Mouse (Mus musculus) cortical plate, adult 2 months (tissue): Measurements from ENCODE around the gene Tnni1. TPM values are rescaled to one million over a fixed set of nuclear protein-coding genes. Genes with fewer than 3 reads are reported as not detected.

Experiments used
- H3K27ac ChIP-seq: fragments of 200-500 bp; 2 replicates; pipeline ENCODE4 v1.5.1; 2012; ENCODE audit warnings: low read length, control low read depth, inconsistent platforms; ENCODE audit not compliant: insufficient read depth
- H3K4me1 ChIP-seq: fragments of 200-500 bp; 2 replicates; pipeline ENCODE4 v1.6.1; 2011; ENCODE audit warnings: low read length; ENCODE audit not compliant: control insufficient read depth, insufficient read depth
- H3K4me3 ChIP-seq: fragments of 200-500 bp; 2 replicates; pipeline ENCODE4 v1.5.1; 2011; ENCODE audit warnings: mild to moderate bottlenecking, low read length, control low read depth; ENCODE audit not compliant: insufficient read depth
- CTCF ChIP-seq: fragments of 200-500 bp; IDR thresholded peaks from 2 replicates; pipeline ENCODE4 v1.5.1; 2011; ENCODE audit warnings: mild to moderate bottlenecking, control low read depth, low read length; ENCODE audit not compliant: insufficient read depth; ENCODE audit errors: extremely low read depth
- POLR2A ChIP-seq: fragments of 200-500 bp; IDR thresholded peaks from 2 replicates; pipeline ENCODE4 v1.6.1; 2011; ENCODE audit warnings: mild to moderate bottlenecking, low read length, control low read depth; ENCODE audit not compliant: insufficient read depth; ENCODE audit errors: extremely low read depth
- polyA plus RNA-seq: library from polyadenylated mRNA; depleted of rRNA; stranded (reverse); fragments of >200 nt; gene quantifications from 2 replicates; pipeline ENCODE4 v1.2.3, GENCODE M21; 2012

The Tnni1 gene
- polyA plus RNA-seq, 1 experiment: 18.8 TPM

DNA sequence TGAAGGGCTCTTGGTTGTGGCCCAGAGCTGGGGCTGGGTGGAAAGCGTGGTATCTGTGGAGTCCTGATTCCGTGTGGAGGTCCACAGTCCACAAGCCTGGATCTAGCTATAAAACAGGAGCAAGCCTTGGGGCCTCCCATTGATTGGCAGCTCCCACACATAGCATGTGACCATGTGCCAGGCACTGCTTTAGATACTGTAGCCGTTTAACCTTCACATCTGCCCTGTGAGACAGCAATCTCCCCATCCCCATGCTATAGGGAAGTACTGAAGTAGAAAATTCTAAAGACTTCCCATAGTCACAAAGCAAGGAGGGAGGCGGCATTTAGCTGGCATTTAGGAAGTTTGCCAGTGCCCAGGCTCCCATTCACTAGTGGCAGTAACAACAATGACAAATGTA, 33.8 kb downstream of the Tnni1 start:
- Histone ChIP-seq H3K4me3 (no peak overlapping the region), H3K4me1 (no peaks in the 10 kb centered on the region), H3K27ac (no peak overlapping the region)
- TF ChIP-seq CTCF (no peak), POLR2A (no peak)

DNA sequence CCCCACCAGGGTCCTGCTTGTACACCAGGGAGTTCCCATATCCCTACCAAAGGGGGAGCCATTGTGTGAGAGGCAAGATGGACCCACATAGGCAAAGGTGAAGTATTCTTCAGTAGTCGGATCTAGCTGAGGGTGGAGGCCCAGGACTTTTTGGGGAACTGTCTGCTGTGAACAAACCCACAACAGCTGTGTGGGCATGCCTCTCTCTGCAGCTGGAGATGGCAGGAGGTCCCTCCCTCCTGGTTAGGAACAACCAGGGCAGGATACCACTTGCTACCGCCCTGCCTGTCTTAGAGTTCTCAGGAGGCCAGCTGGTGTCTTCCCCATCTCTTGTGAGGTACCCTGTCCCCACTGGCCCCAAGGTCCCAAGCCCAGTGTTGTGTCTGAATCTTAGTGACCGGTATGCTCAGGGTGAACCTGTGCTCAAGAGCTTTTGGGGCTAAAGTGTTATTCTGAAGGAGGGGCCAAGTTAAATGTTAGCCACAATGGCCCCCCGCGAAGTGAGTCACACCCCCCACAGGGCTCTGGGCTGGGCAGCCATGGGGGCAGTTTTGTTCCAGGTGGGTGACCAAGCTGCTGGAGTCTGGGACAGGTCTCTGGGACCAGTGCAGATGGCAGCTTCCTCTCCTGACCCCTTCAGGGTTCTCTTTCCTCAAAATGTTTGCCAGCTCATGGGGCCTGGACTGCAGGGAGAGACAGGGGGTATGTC, 34.6 kb downstream of the Tnni1 start:
- H3K27ac ChIP-seq: no peak overlapping the region
- TF ChIP-seq POLR2A (no peak), CTCF (no peak)

DNA sequence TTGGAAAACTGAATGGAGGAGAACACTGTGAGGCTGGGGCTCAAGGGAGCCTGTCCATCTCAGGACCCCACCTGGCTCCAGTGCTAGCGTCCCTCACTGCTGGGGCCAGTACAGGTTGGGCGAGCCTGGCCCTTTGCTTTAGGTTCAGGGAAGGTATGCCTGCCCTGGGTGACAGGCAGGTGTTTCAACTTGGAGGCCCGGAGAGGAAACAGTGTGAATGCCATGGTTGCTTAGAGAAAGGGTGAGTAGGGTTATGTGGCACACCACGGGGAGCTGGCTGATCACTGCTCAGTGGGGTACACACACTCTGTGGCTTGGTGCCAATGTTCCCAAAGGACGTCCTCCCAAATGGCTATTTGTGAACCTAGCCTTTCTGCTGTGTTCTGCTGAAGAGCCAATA, 35.3 kb downstream of the Tnni1 start:
- Histone ChIP-seq H3K4me3 (no peak overlapping the region), H3K27ac (no peak overlapping the region), H3K4me1 (no peaks in the 10 kb centered on the region)
- TF ChIP-seq POLR2A (no peak), CTCF (no peak)

More for the DNA sequence above, 34.6 kb downstream of the Tnni1 start:
- no peaks in the 10 kb centered on the region for H3K4me1 ChIP-seq
- no peak overlapping the region for H3K4me3 ChIP-seq

DNA sequence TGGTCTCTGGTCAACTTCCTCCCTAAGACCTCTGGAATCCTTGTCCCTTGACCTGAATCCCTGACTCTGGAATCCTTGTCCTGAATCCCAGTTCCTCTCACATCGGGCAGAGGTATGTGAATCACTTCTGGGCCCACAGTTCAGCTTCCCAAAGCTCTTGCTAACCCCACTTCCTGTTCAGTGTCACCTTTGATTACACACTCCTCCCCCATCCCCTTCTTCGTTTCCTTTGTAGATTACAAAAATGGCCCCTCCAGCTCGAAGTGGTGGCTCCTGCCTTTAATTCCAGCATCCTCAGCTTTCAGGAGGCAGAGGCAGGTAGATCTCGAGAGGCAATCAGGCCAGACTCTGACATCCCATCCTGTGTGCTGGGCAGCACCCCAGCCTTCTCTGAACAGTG, 38.4 kb downstream of the Tnni1 start:
- Histone ChIP-seq H3K4me1 (no peaks in the 10 kb centered on the region), H3K27ac (no peak overlapping the region), H3K4me3 (no peak overlapping the region)
- TF ChIP-seq CTCF: no peak
- no peak for TF ChIP-seq POLR2A

DNA sequence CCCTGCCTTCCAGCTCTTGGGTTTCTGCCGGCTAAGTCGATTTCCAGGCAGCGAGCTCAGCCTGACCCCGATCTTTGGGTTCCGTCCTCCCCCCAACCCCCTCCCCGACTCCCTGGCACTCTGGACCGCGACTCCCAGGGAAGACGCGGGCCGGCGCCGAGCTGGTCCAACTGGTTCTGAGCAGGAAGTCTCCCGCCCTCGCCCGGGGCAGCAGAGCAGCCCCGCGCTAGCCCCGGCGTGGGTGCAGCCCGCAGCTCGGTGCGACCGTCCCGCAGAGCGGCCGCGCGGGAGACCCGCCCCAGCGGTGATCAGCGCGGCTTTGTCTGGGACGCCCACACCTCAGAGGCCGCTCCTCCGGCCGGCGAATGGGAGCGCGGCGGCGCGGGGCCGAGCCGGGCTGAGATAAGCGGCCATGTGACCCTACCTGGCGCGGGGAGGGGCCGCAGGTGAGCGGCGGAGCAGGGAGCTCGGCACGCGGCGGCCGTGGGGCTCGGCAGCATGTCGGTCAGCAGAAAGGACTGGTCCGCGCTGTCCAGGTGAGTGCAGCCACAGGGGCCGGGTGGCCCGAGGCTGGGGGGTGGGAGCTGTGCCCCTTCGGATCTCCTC, 39.4 kb downstream of the Tnni1 start, which contains the start of gene Lad1:
TSS of gene Lad1 (plus strand) at position 118 of the 606 bp plus-strand sequence.
- Histone ChIP-seq H3K4me1 (no peaks in the 10 kb centered on the region), H3K4me3 (peak within 1 kb of the TSS; percentile 0; the same call in 1 of the 2 replicates), H3K27ac (no peak within 1 kb of the TSS)
- TF ChIP-seq CTCF: no peak
- no peak for TF ChIP-seq POLR2A

DNA sequence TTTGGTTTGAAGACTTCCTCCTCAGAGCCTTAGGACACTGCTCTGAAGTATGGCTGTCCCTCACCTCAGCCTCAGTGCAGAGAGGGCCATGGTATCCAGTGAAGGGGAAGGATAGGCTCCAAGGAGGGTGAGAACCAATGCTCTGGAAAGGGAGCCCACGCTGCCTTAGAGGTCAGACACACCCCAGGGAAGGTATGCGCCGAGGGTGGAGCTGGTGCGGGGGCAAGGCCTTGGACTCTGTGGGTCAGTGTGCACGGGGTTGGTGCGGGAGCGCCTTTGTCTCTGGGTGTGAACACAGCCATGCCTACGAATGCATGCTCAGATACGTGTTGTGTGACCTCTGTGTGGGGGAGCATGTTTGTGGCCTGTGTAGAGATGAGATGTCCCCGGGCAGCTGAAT, 40.8 kb downstream of the Tnni1 start:
- TF ChIP-seq POLR2A (no peak), CTCF (no peak)
- H3K27ac ChIP-seq: no peak overlapping the region
- H3K4me1 ChIP-seq: no peaks in the 10 kb centered on the region
- no peak overlapping the region for H3K4me3 ChIP-seq

DNA sequence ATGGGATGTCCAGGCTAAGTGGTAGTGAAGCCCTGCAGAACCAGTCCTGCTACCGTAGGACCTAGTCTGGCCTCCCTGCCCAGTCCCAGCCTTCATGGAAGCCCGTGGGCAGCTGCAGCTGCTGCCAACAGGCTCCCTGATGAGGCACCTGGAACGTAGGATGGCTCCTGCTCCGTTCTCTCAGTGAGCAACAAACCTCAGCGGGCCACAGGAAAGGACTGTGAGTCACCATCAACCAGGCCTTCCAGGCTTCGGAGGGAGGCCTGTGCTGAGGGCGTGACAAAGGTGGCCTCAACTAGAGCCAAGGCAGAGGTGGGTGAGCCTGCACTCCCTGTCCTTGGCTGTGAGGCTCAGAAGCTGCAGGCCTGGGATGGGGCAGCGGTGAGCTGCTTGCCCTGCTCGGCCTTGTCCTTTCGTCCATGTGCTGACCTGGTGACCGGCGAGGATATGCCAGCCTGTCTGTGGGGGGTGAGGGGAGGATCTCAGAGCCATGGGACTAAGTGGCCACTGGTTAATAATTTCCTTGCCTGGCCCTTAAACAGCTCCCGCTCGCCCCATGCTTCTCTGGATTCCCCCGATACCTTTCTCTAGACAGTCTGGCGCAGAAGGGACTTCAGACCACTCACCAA, 41.6 kb downstream of the Tnni1 start:
- Histone ChIP-seq H3K4me1 (no peaks in the 10 kb centered on the region), H3K27ac (no peak overlapping the region), H3K4me3 (no peak overlapping the region)
- no peak for TF ChIP-seq POLR2A
- TF ChIP-seq CTCF: no peak

DNA sequence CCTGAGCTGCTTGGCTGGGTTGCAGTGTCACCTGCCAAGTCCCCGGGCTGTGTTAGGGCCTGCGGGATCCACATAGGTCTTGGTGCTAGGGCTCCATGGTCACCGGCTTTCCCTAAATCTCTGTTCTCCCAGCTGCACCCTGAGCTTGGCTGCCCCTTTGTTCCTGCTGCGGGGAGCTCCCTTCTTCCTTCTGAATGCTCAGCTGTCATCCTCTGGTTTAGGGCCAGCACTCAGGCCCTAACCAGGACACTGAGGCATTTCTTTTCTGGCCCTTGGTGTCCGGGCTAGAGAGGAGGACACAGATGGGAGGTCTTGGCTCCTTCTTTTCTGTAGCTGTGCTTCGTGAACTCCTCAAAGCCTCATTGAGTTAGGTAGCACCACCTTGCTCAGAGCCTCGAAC, 42.5 kb downstream of the Tnni1 start:
- Histone ChIP-seq H3K27ac (no peak overlapping the region), H3K4me1 (no peaks in the 10 kb centered on the region), H3K4me3 (no peak overlapping the region)
- TF ChIP-seq POLR2A (no peak), CTCF (no peak)

DNA sequence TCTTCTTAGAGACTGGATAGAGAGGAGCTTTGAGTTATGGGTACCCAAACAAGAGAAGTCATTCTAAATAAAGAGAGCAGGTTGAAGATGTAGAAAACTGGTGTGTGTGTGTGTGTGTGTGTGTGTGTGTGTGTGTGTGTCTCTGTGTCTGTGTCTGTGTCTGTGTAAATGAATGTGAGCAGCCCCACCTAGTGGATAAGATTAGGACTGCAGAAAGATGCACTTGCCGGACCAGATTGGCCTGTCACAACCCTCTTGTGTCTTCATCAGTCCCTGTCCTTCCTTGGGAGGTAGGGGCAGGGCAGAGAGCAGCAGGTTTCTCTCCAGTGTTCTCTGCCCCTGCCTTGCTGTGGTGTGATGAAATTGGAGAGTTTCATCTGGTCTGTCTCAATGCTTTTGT, 49.7 kb downstream of the Tnni1 start:
- Histone ChIP-seq H3K27ac (no peak overlapping the region), H3K4me3 (no peak overlapping the region), H3K4me1 (no peaks in the 10 kb centered on the region)
- TF ChIP-seq CTCF: peak; percentile 63
- no peak for TF ChIP-seq POLR2A

DNA sequence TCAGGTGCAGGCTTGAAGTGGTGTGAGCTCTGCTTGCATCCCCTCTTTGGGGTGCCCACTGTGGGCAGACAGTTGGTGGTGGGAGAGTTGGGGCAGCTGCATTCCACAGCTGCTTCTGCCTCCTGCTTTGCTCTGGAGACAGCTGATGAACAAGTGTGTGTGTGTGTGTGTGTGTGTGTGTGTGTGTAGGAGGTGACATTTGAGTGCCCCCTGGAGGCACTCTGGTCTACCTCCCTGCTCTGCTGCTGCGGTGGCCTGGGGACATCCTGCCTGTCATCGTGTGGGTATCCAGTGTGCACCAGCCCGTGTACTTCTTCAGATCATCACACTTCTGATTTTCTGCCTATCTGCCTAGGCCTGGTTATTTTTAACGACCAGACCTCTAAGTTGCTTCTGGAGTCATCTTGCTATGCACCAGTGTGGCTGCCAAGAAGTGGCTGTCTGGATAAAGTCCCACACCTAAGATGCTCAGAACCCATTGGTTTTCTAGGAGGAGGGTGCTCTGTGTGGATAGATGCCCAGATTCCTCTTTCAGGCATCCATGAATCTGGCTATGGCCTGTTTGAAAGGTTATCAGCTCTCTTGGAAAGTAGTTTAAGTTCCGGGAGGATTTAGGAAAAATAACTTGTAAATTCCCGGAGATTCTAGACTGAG, 55.1 kb downstream of the Tnni1 start:
- no peak for TF ChIP-seq CTCF
- TF ChIP-seq POLR2A: no peak
- no peak overlapping the region for H3K27ac ChIP-seq
- H3K4me1 ChIP-seq: no peaks in the 10 kb centered on the region
- no peak overlapping the region for H3K4me3 ChIP-seq
